Mouse (Mus musculus) thymus, adult 2 months (tissue): ENCODE data around the gene Daam2.

ENCODE experiments used
- CTCF ChIP-seq: fragments of 200-500 bp; IDR thresholded peaks from 2 replicates; pipeline ENCODE4 v1.5.1; 2012; ENCODE audit warnings: mild to moderate bottlenecking, control low read depth, low read length, moderate library complexity, borderline replicate concordance; ENCODE audit not compliant: control insufficient read depth, poor library complexity, insufficient read depth; ENCODE audit errors: extremely low read depth
- POLR2A ChIP-seq: fragments of 200-500 bp; IDR thresholded peaks from 2 replicates; pipeline ENCODE4 v1.6.1; 2012; ENCODE audit warnings: mild to moderate bottlenecking, low read length, control low read depth, moderate library complexity; ENCODE audit not compliant: control insufficient read depth, poor library complexity, insufficient read depth; ENCODE audit errors: extremely low read depth

DNA sequence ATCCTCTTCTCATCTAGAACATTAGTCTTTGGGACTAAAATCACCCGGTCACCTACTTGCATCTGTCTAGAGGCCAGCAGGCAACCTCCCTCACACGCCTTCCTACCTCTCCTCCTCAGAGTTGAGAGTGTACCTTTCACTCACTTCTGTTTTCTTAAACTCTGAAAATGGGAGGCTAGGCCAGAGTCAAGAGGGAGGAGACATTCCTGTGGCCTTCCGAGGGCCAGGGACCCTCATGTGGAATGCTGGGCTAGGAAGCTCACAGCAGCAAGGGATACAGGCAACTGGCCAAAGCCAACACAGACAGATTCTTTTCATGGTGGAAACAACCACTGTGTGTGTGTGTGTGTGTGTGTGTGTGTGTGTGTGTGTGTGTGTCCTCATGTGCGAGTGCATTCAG, 86.8 kb downstream of the Daam2 start:
- TF ChIP-seq CTCF (no peak), POLR2A (no peak)
